Mouse (Mus musculus) lung, adult 2 months (tissue): Measurements from ENCODE around the gene Sytl1. TPM values are rescaled to one million over a fixed set of nuclear protein-coding genes. Genes with fewer than 3 reads are reported as not detected.

Experiments used
- DNase-seq: peaks from one replicate; pipeline ENCODE4 v3.0.0; 2022
- H3K4me1 ChIP-seq: fragments of 200-500 bp; 2 replicates; pipeline ENCODE4 v1.6.1; 2011; ENCODE audit warnings: low read length; ENCODE audit not compliant: control insufficient read depth, insufficient read depth
- H3K4me3 ChIP-seq: fragments of 200-500 bp; replicated peaks from 2 replicates; pipeline ENCODE3; 2011; ENCODE audit warnings: low read depth, mild to moderate bottlenecking, control low read depth, low read length; ENCODE audit errors: extremely low read depth
- CTCF ChIP-seq: fragments of 200-500 bp; IDR thresholded peaks from 2 replicates; pipeline ENCODE4 v1.5.1; 2011; ENCODE audit warnings: mild to moderate bottlenecking, low read length, control low read depth; ENCODE audit not compliant: insufficient read depth
- POLR2A ChIP-seq: fragments of 200-500 bp; IDR thresholded peaks from 2 replicates; pipeline ENCODE4 v1.6.1; 2011; ENCODE audit warnings: low read depth, mild to moderate bottlenecking, control low read depth, low read length, borderline replicate concordance; ENCODE audit errors: extremely low read depth
- WGBS: fragments of 180-500 bp; shearing (Covaris S2); methylation state at CpG from one replicate; pipeline ENCODE4 v1.1.7; 2018; 5-methylcytosine and 5-hydroxymethylcytosine counted together
- polyA plus RNA-seq: library from polyadenylated mRNA; depleted of rRNA; stranded (reverse); fragments of >200 nt; gene quantifications from 2 replicates; pipeline ENCODE4 v1.2.3, GENCODE M21; 2012

Gene Sytl1
- polyA plus RNA-seq, 1 experiment: 23.0 TPM

GRCm38 (mm10) chr4:133265759-133266158 lies 2.8 kb upstream of the Sytl1 start:
- 0 out of 2 replicates have a peak, but pooled peaks cover 2% of the 10 kb centered on the region for H3K4me1 ChIP-seq
- WGBS: 75% methylated on average over 4 of the region's 4 CpGs
- H3K4me3 ChIP-seq: no peak overlapping the region
- TF ChIP-seq CTCF (no peak), POLR2A (no peak)
- no peak for DNase-seq

GRCm38 (mm10) chr4:133265297-133265696 lies 2.4 kb upstream of the Sytl1 start:
- WGBS: 81% methylated on average over 3 of the region's 3 CpGs
- TF ChIP-seq CTCF (no peak), POLR2A (no peak)
- no peak for DNase-seq
- H3K4me3 ChIP-seq: no peak overlapping the region
- H3K4me1 ChIP-seq: 0 out of 2 replicates have a peak, but pooled peaks cover 2% of the 10 kb centered on the region

GRCm38 (mm10) chr4:133264559-133264958 lies 1.6 kb upstream of the Sytl1 start:
- no peak for DNase-seq
- no peak for TF ChIP-seq CTCF
- TF ChIP-seq POLR2A: no peak

GRCm38 (mm10) chr4:133263756-133264155 lies 843 bp upstream of the Sytl1 start:
- Histone ChIP-seq H3K4me1 (no peaks in the 10 kb centered on the region), H3K4me3 (no peak overlapping the region)
- 87% methylated on average over 5 of the region's 5 CpGs for WGBS
- DNase-seq: no peak
- no peak for TF ChIP-seq CTCF
- TF ChIP-seq POLR2A: no peak

More at GRCm38 (mm10) chr4:133264559-133264958, 1.6 kb upstream of the Sytl1 start:
- H3K4me3 ChIP-seq: no peak overlapping the region
- no peaks in the 10 kb centered on the region for H3K4me1 ChIP-seq
- WGBS: 88% methylated on average over 2 of the region's 2 CpGs

GRCm38 (mm10) chr4:133262375-133262765 lies 543 bp downstream of the Sytl1 start:
- TF ChIP-seq CTCF: no peak
- TF ChIP-seq POLR2A: no peak
- 59% methylated on average over 7 of the region's 7 CpGs for WGBS
- no peak for DNase-seq
- Histone ChIP-seq H3K4me1 (no peaks in the 10 kb centered on the region), H3K4me3 (no peak overlapping the region)

GRCm38 (mm10) chr4:133261641-133262374 lies 1.1 kb downstream of the Sytl1 start:
- Histone ChIP-seq H3K4me1 (no peaks in the 10 kb centered on the region), H3K4me3 (no peak overlapping the region)
- WGBS: 44% methylated on average over 10 of the region's 10 CpGs
- no peak for TF ChIP-seq CTCF
- TF ChIP-seq POLR2A: no peak
- DNase-seq: no peak

- Histone ChIP-seq H3K4me3 (no peak overlapping the region), H3K4me1 (no peaks in the 10 kb centered on the region)
- DNase-seq: no peak
- 75% methylated on average over 12 of the region's 12 CpGs for WGBS
- TF ChIP-seq POLR2A (no peak), CTCF (no peak)
These were observed 5.0 kb downstream of the Sytl1 start for GRCm38 (mm10) chr4:133257798-133258408.

- no peaks in the 10 kb centered on the region for H3K4me1 ChIP-seq
- TF ChIP-seq POLR2A (no peak), CTCF (no peak)
- no peak overlapping the region for H3K4me3 ChIP-seq
- peak; percentile 38 for DNase-seq
- WGBS: 43% methylated on average over 12 of the region's 12 CpGs
These were observed 5.7 kb downstream of the Sytl1 start for GRCm38 (mm10) chr4:133257230-133257629.

- 31% methylated on average over 24 of the region's 24 CpGs for WGBS
- DNase-seq: no peak
These were observed 6.1 kb downstream of the Sytl1 start for GRCm38 (mm10) chr4:133256820-133257219.

GRCm38 (mm10) chr4:133255392-133255791 lies 7.5 kb downstream of the Sytl1 start:
- 66% methylated on average over 6 of the region's 6 CpGs for WGBS
- Histone ChIP-seq H3K4me3 (no peak overlapping the region), H3K4me1 (no peaks in the 10 kb centered on the region)
- TF ChIP-seq CTCF (no peak), POLR2A (no peak)
- no peak for DNase-seq

More at GRCm38 (mm10) chr4:133256820-133257219, 6.1 kb downstream of the Sytl1 start:
- TF ChIP-seq POLR2A (no peak), CTCF (no peak)
- H3K4me3 ChIP-seq: no peak overlapping the region
- no peaks in the 10 kb centered on the region for H3K4me1 ChIP-seq
